Mouse (Mus musculus) bone marrow macrophage, adult 2 months (primary cell): ENCODE data around the gene Rheb.

Experiments used
- CTCF ChIP-seq: IDR thresholded peaks from 2 replicates; pipeline ENCODE4 v1.5.1; 2012; ENCODE audit warnings: low read depth, mild to moderate bottlenecking, low read length, moderate library complexity
- POLR2A ChIP-seq: IDR thresholded peaks from 2 replicates; pipeline ENCODE4 v1.6.1; 2012; ENCODE audit warnings: mild to moderate bottlenecking, low read depth, low read length, borderline replicate concordance

- no peak for TF ChIP-seq CTCF
- no peak for TF ChIP-seq POLR2A
These were observed 21.8 kb downstream of the Rheb start for GRCm38 (mm10) chr5:24820627-24821026.
